Mouse (Mus musculus): ENCODE measurements at regions not wholly inside any gene's neighbourhood (a gene's known extent, or its start where the extent isn't known, plus 50 kb on each side); places are given as distances from the start of the nearest gene placed in this dataset.
A peak's percentile ranks its signal among the peaks of the same experiment; 100 is the strongest.
"Not testable (repeated sequence)": the region's sequence is repeated elsewhere in the genome, so short reads cannot be mapped to it uniquely, and the experiment has no call there.

DNA sequence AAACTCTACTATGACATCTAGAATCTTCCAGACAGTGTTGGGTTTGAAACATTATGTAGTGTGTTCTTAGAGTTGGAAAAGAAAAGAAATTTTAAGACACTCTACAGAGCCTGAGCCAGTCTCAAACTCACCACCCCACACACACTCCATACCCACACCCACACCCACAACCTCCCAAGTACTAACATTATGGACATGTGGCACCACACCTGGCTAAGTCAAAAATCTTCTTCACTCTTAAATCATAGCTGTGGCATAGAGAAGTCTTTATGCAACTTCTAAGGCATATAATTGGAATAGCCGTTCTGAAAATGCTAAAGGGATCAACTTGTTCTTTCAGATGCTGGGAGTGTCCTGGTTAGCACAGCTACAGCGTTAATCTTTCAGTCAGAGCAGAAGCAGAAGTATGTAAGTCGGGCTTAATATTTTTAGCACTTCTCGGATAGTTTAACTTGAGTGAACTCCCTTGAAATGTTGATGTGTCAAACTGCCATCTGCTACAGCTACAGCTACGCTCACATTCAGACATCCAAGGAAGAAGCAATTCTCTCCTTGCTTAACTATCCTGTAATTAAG, 68.6 kb upstream of the Creb1 start:
- DNase-seq (ENCODE audit: low spot score in 2 of 2), result no peak

DNA sequence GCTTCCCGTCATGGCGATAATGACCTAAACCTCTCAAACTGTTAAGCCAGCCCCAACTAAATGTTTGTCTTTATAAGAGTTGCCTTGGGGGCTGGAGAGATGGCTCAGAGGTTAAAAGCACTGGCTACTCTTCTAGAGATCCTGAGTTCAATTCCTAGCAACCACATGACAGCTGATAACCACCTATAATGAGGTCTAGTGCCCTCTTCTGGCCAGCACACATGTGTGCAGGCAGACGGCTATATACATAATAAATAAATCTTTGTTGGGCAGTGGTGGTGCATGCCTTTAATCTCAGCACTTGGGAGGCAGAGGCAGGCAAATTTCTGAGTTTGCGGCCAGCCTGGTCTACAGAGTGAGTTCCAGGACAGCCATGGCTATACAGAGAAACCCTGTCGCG, 70.8 kb upstream of the Creb1 start:
- DNase-seq (ENCODE audit: low spot score in 2 of 2), result not testable (repeated sequence)

DNA sequence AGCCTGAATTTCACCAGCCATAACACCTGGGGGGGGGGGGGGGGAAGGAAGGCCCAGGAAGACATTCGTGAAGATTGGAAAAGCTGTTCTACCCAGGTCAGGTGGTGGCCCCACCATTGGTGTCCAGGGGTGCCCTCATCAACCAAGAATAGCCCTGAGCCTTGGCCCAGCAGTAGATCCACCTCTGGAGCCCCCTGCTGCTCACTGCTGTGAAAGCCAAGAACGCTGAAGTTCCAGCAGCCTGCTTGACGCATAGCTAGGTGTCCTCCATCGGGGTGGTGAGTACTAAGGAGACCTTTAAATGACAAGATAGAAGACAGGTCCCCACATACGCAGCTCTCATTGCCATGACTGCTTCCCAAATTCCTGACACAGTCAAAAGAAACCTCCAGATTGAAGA, 74.6 kb upstream of the Creb1 start:
- no peak for DNase-seq (ENCODE audit: low spot score in 2 of 2)

DNA sequence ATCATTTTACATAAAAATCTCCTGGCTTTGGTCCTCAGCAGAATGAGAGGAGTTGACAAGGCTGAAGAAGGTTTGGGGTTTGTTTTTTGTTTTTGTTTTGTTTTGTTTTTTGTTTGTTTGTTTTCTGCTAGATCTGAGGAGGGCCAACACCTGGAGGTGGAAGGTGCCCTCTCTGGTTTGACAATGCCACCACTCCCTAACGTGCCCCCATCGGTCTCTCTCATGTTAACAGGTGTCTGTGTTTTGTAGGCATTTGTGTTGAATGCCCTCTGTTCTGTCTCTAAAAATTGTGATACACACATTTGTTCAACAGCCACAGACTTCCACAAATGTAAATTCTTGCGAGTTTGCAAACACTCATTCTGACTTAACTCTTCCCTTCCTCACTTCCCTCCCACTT, 83.3 kb upstream of the Creb1 start:
- DNase-seq (ENCODE audit: low spot score in 2 of 2), result no peak

DNA sequence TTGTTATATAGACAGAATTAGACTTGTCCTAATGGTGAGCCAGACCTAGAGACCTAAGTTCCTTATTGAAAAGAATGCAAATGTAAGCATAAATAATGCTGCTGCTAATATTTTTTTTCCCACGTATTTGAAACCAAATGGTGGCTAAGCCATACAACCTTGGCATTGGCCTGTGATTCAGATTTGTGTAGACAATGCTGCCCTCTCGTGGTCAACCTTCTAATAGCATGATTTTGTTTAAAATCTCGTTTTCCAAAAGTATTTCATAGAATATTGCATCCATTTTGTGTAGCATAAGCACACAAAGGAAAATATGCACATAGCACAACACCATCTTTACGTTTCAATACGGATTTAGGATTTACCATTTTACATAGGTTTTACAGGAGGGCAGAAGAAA, 84.4 kb upstream of the Creb1 start:
- peak in 1 of 2 experiments; percentile 14 for DNase-seq (ENCODE audit: low spot score in 2 of 2)

DNA sequence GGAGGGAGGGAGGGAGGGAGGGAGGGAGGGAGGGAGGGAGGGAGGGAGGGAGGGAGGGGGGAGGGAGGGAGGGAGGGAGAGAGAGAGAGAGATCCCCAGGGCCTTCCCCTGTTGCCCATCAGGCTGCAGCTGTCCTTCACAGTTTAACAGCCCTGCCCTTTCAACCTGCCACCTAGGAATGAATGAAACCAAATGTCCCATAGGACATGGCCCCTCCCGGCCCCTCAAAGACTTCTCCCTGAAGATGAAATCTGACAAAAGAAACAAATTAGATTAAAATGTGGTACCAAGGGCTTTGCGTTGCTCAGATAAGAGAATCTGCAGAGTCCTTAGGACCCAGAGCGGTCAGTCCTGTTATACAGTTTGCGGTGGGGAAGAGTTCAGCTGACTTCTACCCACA, 86.0 kb upstream of the Creb1 start:
- DNase-seq (ENCODE audit: low spot score in 2 of 2), result no peak

DNA sequence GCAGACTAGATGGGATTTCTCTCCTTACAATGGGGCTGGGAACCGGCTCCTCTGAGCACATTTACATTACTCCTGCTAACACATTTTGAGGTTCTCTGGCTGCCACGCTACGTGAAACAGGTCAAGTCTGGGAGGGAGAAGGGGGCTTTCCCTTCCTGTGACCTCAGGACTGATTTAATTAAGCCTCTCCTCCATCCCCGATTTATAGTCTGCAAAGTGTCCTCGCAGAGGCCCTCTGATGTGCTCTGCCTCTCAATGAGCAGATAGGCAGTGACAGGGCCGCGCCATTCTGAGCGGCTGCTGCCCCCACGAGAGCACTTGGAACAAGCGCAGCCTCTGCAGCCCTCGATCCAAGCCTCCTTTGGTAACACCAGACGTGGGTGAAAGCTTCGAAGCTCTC, 86.5 kb upstream of the Creb1 start:
- peak; percentile 24 to 60 for DNase-seq (ENCODE audit: low spot score in 2 of 2)

DNA sequence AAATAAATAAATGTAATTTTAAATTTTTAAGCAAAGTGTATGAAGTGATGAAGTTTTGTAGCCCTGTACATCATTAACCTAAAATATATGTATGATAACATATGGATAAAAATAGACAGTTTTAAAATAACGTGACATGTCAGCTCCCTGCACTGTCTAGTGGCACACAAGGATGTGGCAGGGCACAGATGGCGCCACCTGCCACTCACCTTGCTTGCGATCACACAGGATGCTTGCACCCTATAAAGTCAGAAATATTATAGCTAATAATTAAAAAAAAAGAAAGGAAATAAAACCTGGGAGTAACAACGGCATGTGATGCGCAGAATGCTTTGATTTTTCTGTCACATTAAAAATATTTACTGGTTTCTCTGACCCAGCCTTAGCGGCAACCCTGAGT, 89.0 kb upstream of the Creb1 start:
- DNase-seq (ENCODE audit: low spot score in 2 of 2), result no peak

DNA sequence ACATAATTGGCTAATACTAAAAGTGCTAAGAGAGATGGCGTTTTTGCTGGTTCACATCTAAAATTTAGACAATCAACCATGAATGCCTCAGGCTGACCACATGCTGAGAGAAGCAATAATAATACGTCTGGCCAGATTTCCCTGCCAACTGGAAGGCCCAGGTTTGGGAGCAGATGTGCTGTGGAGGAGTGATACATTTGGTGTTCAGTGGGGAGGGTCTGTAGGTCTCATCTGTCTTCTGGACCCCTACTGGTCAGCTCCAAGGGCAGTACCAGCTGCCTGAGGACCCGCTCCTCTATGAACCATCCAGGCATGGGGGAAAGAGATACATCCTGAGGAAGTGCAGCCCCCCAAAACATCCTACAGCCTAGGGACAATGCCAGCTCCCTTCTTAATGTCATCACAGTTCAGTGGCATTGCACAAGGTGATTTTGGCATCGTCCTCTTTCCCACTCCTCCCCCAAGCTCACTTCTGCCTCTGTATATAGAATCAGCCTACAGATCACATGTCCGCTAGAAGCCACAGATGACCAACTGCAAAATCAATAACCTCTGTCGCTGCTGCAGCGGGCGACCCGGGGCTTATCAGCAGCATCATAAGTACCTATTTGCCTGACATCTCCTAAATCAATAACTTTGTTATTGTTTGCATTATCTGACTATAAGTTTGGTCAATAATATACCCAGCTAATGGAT, 90.1 kb upstream of the Creb1 start:
- no peak for DNase-seq (ENCODE audit: low spot score in 2 of 2)

DNA sequence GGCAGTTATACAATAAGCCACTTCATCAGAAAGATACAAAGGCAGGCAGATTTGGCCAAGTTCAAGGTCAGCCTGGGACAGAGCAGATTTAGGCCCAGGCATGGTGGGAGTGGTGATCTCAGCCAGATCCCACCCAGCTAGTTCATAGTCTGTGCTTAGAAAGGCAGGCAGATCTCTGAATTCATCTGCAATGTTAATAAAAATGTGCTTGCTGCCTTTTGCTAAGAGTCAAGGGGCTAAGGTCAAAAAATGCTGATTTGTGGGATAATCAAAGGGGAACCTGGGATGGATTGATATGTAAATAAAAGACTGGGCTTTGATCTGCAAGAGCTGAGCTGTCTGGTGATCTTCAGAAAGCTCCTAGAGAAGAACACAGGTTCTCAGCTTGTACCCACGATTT, 109.2 kb upstream of the Creb1 start:
- no peak for DNase-seq (ENCODE audit: low spot score in 2 of 2)

DNA sequence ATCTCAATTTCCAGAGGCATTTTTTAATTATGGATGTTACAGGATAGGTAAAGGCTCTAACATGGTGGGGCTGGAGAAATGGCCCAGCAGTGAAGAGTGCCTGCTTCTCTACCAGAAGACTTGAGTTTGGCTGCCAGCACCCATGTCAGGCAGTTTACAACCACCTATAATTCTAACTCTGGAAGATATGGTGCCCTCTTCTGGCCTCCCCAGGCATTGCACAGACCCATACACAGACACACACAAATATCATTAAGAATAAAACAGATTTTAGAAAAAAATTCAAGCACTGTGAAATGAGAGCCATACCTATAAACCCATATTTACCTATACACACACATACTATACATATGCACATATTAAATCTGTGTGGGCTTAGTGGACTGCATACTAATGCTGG, 113.9 kb upstream of the Creb1 start:
- DNase-seq (ENCODE audit: low spot score in 2 of 2), result no peak

DNA sequence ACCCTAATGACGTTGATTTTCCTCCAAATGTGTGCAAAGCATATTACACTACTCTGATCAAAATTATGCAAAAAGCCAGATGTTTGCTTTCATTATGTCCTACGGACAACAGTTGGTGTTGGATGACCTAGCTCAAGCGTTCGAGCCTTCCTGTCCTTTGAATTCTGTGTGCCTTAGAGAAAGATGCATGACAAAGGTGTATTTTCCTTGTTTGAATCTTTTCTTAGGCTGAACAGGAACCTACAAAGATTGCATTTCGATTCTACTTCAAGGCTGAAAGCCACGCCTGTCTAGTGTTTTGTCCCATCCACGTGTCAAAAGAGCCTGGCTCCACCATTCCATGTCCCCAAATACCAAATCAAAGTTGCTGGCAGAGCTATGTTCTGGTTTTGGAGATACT, 116.5 kb upstream of the Creb1 start:
- DNase-seq (ENCODE audit: low spot score in 2 of 2), result no peak

DNA sequence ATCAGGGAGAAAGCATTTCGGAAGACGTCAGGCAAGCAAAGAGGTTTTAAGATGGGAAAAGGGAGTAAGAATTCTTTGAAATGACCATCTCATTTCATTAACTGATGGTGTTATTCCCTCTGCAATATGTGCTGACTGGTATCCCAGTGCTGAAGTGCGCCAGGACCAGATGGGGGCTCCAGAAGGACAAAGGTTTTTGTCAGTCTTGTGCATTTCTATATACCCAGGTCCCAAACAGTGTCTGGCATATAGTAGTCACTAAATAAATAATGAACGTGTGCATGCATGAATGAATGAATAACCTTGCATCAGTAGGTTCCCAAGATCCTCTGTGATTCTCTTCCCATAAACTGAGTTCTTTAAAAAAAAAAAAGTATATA, 119.3 kb upstream of the Creb1 start:
- no peak for DNase-seq (ENCODE audit: low spot score in 2 of 2)

DNA sequence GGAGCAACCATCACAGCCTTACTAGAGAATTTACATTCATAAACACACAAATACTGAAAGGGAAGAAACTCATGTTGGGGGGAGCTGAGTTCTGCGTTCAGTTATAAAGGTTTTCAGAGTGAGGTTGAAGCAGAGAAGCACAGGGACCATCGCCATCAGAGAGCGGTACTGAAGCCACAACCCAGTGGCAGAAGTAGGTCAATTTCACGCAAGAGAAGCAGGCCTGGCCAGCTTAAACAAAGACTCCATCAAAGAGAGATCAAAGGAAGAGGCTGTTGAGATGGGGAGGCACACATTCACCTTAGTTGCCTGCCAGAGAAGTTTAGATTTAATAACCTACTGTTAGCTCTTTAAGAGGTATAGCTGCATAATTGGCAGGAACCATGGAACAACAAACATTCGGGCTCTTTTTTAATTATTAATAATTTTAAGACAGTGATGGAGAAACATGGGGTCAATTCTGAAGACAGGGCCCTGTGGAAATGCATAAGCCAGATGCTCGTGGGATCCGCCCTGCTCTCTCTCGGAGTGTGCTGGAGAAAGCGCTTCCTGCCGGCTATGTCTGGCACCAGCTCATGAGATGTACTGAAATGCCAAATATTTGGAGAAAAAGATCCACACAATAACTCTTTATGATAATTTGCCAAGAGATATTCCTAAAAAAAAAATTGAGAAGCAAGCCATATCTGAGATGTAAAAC, 119.8 kb upstream of the Creb1 start:
- no peak for DNase-seq (ENCODE audit: low spot score in 2 of 2)

DNA sequence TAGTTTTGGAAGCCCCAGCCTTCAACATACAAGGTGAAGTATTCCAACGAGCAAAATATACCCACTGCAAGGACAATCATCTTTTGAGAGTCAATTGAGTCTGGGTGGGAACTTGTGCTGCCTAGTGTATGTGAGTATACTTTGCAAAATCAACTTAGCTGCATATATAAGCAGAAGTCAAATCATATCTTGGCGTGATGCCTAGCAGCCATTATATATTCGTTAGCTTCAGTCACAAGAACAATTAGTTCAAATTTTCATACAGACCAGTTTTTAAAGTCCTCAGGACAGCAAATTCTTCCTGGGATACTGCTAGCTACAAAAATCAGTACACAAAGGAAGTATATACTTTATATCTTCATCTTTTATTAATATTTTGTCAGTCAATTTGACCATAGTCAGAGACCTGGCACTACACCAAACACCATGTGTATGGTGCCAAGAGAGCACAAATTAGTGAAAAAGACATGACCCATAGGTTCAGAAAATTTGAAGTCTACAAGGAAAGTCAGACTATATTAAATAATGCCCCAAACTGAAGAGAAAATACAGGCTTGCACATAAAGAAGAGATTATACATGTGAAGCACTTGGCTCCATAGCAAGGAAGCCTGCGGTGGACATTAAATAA, 120.5 kb upstream of the Creb1 start:
- DNase-seq (ENCODE audit: low spot score in 2 of 2), result no peak

DNA sequence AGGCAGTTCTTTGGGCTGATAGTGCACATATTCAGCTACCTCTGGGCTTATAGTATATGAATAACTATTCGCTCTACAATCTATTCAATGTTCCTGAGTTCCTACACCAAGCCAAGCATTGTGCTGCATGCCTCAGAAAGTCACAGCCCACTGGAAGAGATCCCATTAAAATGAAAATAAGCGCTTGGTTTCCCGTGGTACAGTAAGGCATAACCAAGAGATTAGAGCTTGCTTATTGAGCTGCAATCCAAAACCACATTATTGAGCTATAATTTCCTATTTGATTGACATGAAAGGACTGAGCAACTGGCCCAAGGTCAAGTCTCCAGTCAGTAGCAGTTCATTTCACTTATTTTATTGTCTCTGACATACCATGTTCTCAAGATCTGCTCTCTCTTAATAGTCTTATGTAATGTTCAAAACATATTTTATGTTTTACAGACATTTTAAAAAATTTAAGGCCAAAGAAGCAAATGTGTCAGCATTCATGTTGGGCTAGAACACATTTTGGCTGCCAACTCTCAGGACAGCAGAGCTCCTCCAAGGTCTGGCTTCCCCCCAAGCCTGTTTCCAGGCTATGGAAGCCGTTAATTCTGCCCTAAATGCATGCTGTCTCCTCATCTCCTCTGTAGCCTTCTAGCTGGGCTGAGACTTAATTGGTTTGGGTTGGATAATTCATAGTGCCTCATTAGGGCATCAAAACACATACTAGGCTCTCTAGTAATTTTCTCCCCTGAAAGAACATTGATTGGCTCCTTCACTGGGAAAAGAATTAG, 123.5 kb upstream of the Creb1 start:
- DNase-seq (ENCODE audit: low spot score in 2 of 2), result no peak

DNA sequence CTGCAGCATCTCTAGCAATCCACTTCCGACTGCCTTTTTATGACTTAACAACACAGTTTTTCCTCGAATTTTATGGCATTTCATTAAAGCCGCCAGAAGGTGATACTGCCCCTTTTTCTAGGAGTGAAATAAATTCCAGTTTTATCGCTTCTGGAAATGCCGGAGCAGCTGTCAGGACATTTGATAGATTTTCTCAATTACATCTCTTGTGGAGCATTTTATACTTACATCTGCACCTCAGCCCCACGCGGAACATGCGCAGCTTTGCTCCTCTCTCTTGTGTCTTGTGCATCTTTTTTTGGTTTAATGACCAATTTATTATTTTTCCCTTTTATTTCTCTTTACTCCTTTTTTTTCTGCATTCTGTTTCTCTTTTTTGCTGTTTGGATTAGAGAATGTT, 140.9 kb upstream of the Creb1 start:
- no peak for DNase-seq (ENCODE audit: low spot score in 2 of 2)

DNA sequence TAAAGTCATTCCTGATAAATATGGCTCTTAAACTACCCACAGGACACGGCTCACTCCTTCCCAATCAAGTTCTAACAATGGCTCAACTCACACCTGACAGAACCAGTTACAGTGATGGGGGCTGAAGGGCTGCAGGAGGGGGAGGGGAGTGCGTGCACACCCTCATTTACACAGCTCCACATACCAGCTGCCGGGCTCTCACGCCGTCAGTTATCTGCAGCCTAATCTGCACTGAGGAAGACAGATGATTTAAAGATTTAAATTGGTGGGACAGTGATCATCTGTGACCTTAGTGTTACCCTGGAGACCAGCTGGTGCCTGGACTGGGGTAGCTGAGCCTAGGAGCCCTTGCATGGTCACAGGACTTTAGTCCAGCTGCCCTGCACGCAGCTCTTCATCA, 151.2 kb upstream of the Creb1 start:
- no peak for DNase-seq (ENCODE audit: low spot score in 2 of 2)

DNA sequence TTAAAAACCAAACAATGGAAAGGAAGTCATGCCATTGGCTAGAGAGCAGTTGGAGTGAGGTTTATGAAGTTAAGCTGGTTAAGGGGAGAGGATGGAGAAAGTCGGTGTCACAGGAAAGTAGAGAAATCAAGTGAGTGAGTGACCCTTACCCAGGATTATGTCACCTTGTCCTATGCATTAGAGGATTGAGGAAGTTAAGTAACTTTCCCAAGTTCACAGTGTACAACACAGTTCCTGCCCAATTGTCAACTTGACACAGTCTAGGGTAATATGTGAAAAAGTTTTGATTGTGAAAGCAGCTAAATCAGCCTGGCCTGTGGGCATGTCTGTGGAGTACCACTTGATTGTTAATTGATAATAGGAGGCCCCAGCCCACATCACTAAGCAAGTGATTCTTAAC, 156.0 kb upstream of the Creb1 start:
- not testable (repeated sequence) for DNase-seq (ENCODE audit: low spot score in 2 of 2)

DNA sequence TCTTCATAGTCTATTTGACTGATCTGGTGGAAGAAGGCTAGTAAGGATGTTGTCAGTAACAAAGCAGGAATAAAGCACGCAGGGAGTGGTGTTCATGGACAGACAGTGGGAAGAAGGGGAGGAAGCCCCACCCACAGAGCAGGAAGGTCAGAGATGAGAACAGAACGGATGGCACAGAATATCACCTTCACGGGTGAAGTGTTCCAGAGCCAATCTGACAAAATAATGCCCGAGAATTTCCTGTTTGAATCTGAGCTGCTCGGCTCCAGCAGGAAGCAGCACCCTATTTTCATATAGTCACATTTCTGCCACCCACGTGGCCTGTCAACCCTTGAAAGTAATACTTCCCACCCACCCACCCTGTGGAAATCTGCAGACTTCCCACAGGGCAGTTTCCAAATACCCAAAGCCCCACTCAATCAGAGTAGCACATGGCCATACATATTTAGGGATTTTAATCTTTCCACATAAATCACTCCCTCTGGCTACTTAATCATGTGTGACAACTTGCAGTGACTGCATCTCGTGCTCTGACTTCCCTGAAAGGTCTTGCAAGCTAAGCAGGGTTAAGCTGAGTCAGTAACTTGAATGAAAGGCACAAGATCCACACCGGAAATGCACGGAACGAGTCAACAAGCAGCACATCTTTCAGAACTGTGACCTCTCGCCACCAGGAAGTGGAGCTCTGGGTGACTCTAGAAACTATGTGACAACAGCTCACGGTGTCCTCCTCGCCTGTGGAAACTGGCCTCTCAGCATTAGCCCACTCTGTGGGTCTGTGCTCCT, 158.0 kb upstream of the Creb1 start:
- no peak for DNase-seq (ENCODE audit: low spot score in 2 of 2)

DNA sequence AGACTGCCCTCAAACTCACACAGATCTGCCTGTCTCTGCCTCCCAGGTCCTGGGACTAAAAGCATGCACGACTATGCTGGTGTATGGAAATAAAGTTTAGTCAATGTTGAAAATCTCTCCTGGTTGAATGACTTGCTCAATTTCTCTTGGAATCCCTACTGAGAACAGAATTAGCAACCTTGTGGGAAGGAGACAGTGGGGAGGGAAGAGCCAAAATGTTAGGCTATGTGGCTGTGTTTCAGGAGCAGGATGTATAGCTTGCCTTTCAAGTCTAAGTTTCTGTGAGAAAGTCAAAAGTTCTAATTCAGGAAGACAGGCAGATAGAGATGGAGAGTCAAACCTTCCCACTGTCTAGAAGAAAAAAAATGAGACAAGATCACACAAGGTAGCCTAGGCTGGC, 168.3 kb upstream of the Creb1 start:
- DNase-seq (ENCODE audit: low spot score in 2 of 2), result no peak
